Mouse (Mus musculus) heart, embryonic 13.5 days (tissue): ENCODE measurements around the gene Tpx2. TPM values are rescaled to one million over a fixed set of nuclear protein-coding genes. Genes with fewer than 3 reads are reported as not detected.
A peak's percentile ranks its signal among the peaks of the same experiment; 100 is the strongest.

Experiments
- ATAC-seq: fragments of 200-750 bp; cut with Nextera tagmentation; 2 replicates; pipeline ENCODE4 v1.8.0; 2017; ENCODE audit warnings: moderate TSS enrichment; ENCODE audit not compliant: insufficient number of reproducible peaks, low FRiP score, low TSS enrichment; ENCODE audit errors: extremely low read depth
- H3K27ac ChIP-seq: fragments of 300-500 bp; sonication (generic); replicated peaks from 2 replicates; pipeline ENCODE4 v1.5.1; 2015; ENCODE audit warnings: moderate library complexity, mild to moderate bottlenecking, inconsistent platforms
- H3K27me3 ChIP-seq: fragments of 300-500 bp; sonication (generic); replicated peaks from 2 replicates; pipeline ENCODE4 v1.6.1; 2015; ENCODE audit warnings: mild to moderate bottlenecking, inconsistent platforms
- H3K36me3 ChIP-seq: fragments of 300-500 bp; sonication (generic); 2 replicates; pipeline ENCODE4 v1.6.1; 2015; ENCODE audit warnings: mild to moderate bottlenecking, inconsistent platforms
- H3K4me1 ChIP-seq: fragments of 300-500 bp; sonication (generic); 2 replicates; pipeline ENCODE4 v1.6.1; 2015; ENCODE audit warnings: inconsistent platforms
- H3K4me2 ChIP-seq: fragments of 300-500 bp; sonication (generic); 2 replicates; pipeline ENCODE4 v1.6.1; 2015; ENCODE audit warnings: inconsistent platforms, mild to moderate bottlenecking, moderate library complexity
- H3K4me3 ChIP-seq: fragments of 300-500 bp; sonication (generic); 2 replicates; pipeline ENCODE4 v1.5.1; 2015; ENCODE audit warnings: moderate library complexity, mild to moderate bottlenecking, inconsistent platforms
- H3K9ac ChIP-seq: fragments of 300-500 bp; sonication (generic); 2 replicates; pipeline ENCODE4 v1.6.1; 2015; ENCODE audit warnings: inconsistent platforms, mild to moderate bottlenecking, moderate library complexity
- H3K9me3 ChIP-seq: fragments of 300-500 bp; sonication (generic); 2 replicates; pipeline ENCODE4 v1.6.1; 2016; ENCODE audit warnings: inconsistent platforms
- WGBS: fragments of 180-500 bp; shearing (Covaris S2); methylation state at CpG from one replicate; pipeline ENCODE4 v1.1.7; 2015; ENCODE audit warnings: mixed read lengths; 5-methylcytosine and 5-hydroxymethylcytosine counted together
- polyA plus RNA-seq: library from polyadenylated mRNA; unstranded; fragments of >200 nt; fragmentation: Nextera tagmentation; extraction: Ambion mirVana; gene quantifications from 2 replicates; pipeline ENCODE4 v1.2.1, GENCODE M21; 2015

Tpx2 gene
- polyA plus RNA-seq, 1 experiment from 2014 or later, result 55.5 TPM

DNA sequence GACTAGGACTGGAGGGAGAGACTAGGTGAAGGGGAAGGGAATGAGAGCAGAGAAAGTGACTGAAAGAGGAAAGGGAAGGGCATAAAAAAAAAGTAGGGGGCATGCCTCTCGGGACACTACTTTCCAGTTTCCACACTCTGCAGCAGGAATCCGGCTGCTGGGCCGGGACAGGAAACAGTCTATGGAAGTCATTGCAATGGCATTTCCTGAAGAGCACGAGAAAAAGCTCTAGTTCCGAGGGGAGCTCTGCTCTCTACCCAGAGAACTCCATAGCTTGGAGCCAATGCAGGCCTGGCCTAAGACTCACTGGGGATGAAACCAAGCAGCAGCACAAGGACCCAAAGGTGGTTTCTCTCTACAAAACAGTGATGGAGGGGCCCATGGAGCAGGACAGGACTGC is 26.7 kb upstream of the Tpx2 start:
- Histone ChIP-seq H3K36me3 (peaks cover 19% of the 10 kb centered on the region), H3K4me1 (peaks cover 94% of the 10 kb centered on the region), H3K4me2 (peak overlapping the region; percentile 51), H3K9ac (peak overlapping the region; percentile 40), H3K9me3 (no peaks in the 10 kb centered on the region), H3K4me3 (peak overlapping the region; percentile 0), H3K27ac (peak overlapping the region; percentile 86), H3K27me3 (no peaks in the 10 kb centered on the region)
- ATAC-seq, result no peak
- 34% methylated on average over 5 of the region's 5 CpGs for WGBS

DNA sequence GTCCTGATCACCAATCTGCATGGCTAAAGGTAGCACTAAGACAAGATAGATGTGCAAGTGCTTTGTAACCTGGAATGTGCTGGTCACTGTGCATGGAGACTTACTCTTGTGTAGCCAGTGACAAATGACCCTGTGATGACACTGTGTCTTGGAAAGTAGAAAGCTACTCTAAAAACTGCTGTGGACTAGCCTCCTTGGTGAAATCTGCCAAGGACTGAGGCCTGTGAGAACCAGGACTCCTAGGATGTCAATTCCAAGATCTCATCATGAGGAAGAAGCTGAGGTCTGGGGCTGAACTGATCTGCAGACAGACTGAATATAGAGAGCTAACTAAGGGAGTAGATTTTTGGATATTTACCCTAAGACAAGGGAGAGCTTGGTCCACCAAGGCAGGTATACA is 26.2 kb upstream of the Tpx2 start:
- peak overlapping the region; percentile 51 for H3K4me2 ChIP-seq
- no peak for ATAC-seq
- H3K9me3 ChIP-seq, result no peaks in the 10 kb centered on the region
- H3K9ac ChIP-seq, result peak overlapping the region; percentile 40; the same call in 1 of the 2 replicates
- no peaks in the 10 kb centered on the region for H3K27me3 ChIP-seq
- H3K4me1 ChIP-seq, result peaks cover 94% of the 10 kb centered on the region
- H3K4me3 ChIP-seq, result no peak overlapping the region
- H3K36me3 ChIP-seq, result peaks cover 22% of the 10 kb centered on the region
- H3K27ac ChIP-seq, result peak overlapping the region; percentile 86

DNA sequence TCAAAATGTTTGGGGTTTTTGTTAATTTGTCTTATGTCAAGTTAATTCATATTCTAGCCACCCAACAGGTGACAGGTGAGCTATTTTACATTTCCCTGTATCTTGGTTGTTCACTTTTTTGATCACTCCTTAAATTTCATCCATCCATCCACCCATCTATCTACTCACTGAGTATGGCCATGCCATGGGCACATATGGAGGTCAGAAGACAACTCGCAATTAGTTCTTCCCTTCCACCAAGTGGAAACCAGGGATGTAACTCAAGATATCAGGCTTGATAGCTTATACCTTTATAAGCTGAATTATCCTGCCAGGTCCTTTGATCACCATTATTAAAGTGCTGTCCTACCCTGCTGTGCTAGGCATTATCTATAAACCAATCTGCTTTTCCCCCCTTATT is 24.0 kb upstream of the Tpx2 start:
- peaks cover 29% of the 10 kb centered on the region for H3K36me3 ChIP-seq
- no peak overlapping the region for H3K27ac ChIP-seq
- no peak overlapping the region for H3K9ac ChIP-seq
- H3K4me3 ChIP-seq, result no peak overlapping the region
- no peaks in the 10 kb centered on the region for H3K27me3 ChIP-seq
- peaks cover 94% of the 10 kb centered on the region for H3K4me1 ChIP-seq
- no peaks in the 10 kb centered on the region for H3K9me3 ChIP-seq
- peak overlapping the region; percentile 81 for H3K4me2 ChIP-seq
- WGBS, result 95% methylated on average over 1 of the region's 1 CpGs
- ATAC-seq, result no peak

DNA sequence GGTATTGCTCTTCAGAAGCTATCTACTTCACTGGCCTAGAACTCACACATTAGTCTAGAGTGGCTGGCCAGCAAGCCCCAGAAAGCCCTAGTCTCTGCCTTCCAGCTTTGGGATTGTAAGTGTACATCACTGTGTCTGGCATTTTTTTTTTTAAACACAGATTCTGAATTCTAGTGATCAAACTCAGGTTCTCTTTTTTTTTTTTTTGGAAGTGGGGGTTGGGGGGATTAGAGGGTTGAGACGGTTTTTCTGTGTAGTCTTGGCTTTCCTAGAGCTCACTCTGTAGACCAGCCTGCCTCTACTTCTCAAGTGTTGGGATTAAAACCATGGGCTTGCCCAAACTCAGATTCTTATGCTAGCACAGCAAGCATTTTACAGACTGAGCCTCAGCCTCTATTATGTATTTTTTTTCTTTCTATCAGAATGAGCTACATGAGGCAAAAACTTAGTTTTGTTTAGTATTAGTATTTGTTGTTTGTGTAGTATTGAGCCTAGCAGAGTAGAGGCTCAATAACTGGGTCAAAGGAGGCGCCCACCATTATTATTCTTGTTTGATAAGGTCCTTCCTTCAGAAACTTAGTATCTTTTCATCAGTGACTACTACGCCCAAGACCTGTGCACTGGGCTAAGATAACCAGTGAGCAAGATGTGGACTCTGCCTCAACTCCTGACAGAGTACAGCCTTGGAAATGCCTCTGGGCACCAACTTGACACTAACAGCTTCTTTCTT is 23.2 kb upstream of the Tpx2 start:
- ATAC-seq, result no peak
- H3K4me3 ChIP-seq, result peak overlapping the region; percentile 75; the same call in 1 of the 2 replicates
- no peak overlapping the region for H3K27ac ChIP-seq
- H3K36me3 ChIP-seq, result peaks cover 21% of the 10 kb centered on the region
- 58% methylated on average over 3 of the region's 3 CpGs for WGBS
- no peaks in the 10 kb centered on the region for H3K9me3 ChIP-seq
- no peak overlapping the region for H3K9ac ChIP-seq
- H3K4me2 ChIP-seq, result peak overlapping the region; percentile 81
- no peaks in the 10 kb centered on the region for H3K27me3 ChIP-seq
- peaks cover 94% of the 10 kb centered on the region for H3K4me1 ChIP-seq

DNA sequence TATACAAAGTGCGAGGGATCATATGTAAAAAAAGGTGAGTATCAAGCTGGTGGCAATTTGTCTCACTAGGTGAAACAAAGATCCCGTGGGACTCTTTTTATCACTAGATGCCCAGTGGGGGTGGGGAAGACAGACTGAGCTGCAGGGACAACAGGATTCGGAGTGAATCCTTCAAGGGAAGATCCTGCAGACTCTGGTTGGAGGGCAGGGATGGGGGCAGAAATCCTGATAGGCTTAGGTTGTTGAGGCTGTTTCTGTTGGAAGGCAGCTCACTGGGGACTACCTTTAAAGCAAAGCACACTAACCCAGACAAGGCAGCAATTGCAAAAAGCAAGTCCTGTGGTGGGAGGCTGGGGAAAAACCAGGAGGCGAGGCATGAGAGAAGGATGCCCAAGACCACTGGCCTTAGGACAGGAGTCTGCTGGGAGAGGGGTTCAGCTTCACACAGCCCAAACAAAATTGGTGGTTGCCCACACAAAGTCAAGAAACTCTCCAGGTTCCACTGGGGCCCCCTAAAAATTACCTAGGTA is 22.5 kb upstream of the Tpx2 start:
- WGBS, result 58% methylated on average over 4 of the region's 4 CpGs

DNA sequence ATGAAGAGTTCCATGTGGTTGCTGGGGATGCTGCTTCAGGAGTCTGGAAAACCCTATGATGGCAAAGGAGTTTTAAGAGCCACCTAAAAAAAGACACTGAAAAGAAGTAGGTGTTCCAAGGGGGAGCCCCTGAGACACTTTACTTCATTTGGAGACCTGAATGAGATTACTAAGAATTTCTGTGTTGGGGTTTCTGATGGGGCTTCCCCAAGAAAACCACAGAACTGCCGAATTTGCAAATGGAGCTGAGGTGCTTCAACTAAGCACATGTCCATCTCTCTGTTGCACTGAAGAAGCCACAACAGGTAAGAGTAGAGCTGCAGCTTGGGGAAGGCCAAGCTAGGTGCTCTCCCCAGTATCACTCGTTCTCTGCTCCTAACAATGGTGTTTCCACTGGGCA is 22.1 kb upstream of the Tpx2 start:
- H3K9ac ChIP-seq, result peak overlapping the region; percentile 63; the same call in 1 of the 2 replicates
- ATAC-seq, result no peak
- WGBS, result 82% methylated on average over 2 of the region's 2 CpGs
- no peaks in the 10 kb centered on the region for H3K27me3 ChIP-seq
- H3K4me1 ChIP-seq, result peaks cover 87% of the 10 kb centered on the region
- no peak overlapping the region for H3K27ac ChIP-seq
- H3K4me2 ChIP-seq, result peak overlapping the region; percentile 81
- peaks cover 19% of the 10 kb centered on the region for H3K36me3 ChIP-seq
- no peaks in the 10 kb centered on the region for H3K9me3 ChIP-seq
- peak overlapping the region; percentile 75 for H3K4me3 ChIP-seq

More for the DNA sequence above, 22.5 kb upstream of the Tpx2 start:
- Histone ChIP-seq H3K4me3 (peak overlapping the region; percentile 75), H3K4me1 (peaks cover 92% of the 10 kb centered on the region), H3K36me3 (peaks cover 19% of the 10 kb centered on the region), H3K9me3 (no peaks in the 10 kb centered on the region), H3K9ac (peak overlapping the region; percentile 63; the same call in 1 of the 2 replicates), H3K27me3 (no peaks in the 10 kb centered on the region), H3K4me2 (peak overlapping the region; percentile 81), H3K27ac (no peak overlapping the region)
- no peak for ATAC-seq

DNA sequence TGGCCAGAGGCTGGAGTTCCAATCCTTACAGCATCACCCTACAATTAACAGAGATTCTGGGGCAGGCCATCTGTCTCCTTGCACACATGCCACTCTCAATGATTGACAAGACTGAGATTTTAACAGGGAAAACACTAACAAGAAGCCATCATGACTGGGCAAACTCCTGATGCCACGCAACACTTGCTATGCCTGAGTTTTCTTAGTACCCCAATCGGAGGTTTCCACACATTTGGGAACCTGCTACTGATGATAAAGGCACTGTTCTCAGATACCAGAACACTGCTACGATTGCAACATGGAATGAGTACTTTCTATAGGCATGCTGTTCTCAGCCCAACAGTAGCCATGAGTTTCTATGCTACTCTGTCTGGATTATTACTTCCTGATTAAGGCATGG is 21.3 kb upstream of the Tpx2 start:
- Histone ChIP-seq H3K9me3 (no peaks in the 10 kb centered on the region), H3K27ac (no peak overlapping the region), H3K4me2 (peak overlapping the region; percentile 81), H3K4me3 (peak overlapping the region; percentile 75), H3K4me1 (peaks cover 79% of the 10 kb centered on the region), H3K9ac (peak overlapping the region; percentile 92; the same call in 1 of the 2 replicates), H3K36me3 (peaks cover 19% of the 10 kb centered on the region), H3K27me3 (no peaks in the 10 kb centered on the region)
- 63% methylated on average over 3 of the region's 3 CpGs for WGBS
- ATAC-seq, result no peak

DNA sequence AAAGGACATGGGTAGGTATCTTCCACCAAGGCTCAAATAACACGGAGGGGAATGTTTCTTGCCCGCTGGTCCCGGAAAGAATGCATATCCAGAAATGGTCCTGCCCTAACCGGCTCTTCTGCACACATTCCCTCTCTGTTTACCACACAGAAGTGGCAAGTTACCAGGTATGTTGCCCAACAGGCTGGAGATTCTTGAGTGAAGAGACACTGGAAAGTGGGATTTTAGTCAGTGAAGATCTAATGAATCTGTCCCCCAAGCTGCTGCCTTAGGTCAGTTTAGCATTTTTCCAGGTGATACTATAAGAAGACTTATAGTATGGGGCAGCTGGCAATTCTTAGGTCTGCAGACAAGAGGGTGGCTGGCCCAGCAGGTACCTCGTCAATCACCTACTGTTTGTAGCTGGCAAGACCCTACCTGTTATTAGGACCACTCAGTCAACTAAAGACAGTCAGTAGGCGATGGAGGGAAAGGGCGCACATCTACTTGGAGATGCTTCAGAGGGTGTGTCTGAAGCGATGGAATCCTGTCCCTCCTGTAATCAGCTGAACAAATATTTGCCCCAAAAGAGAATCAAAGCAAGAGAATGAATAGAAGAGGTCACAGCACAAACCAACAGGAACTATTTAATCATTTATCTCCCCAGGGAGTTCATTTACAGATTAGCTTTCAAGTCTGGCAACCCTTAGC is 20.3 kb upstream of the Tpx2 start:
- H3K4me2 ChIP-seq, result peak overlapping the region; percentile 81
- H3K4me3 ChIP-seq, result peak overlapping the region; percentile 75
- H3K4me1 ChIP-seq, result peaks cover 69% of the 10 kb centered on the region
- H3K27ac ChIP-seq, result peak overlapping the region; percentile 95
- no peaks in the 10 kb centered on the region for H3K27me3 ChIP-seq
- 67% methylated on average over 8 of the region's 8 CpGs for WGBS
- no peak for ATAC-seq
- peaks cover 19% of the 10 kb centered on the region for H3K36me3 ChIP-seq
- H3K9ac ChIP-seq, result peak overlapping the region; percentile 92
- no peaks in the 10 kb centered on the region for H3K9me3 ChIP-seq

DNA sequence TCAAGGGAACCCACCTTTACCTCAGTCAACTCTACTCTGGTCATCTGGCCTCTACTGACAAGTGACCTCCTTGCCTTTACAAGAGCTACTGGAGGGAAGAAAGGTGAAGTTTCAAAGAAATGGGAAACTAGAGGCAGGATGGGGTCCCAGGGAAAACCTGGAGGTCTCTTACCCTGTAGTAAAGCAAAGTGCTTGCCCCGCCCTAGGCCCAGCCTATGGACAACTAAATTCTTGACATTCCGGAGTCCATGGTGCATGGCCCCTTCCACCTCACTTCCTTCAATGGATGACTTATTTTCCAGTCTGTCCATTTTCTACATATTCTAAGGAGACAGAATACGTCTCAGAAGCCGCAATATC is 19.8 kb upstream of the Tpx2 start:
- no peak for ATAC-seq
- Histone ChIP-seq H3K4me3 (peak overlapping the region; percentile 75), H3K9ac (peak overlapping the region; percentile 92), H3K27me3 (no peaks in the 10 kb centered on the region), H3K9me3 (no peaks in the 10 kb centered on the region), H3K27ac (peak overlapping the region; percentile 95), H3K4me1 (peaks cover 66% of the 10 kb centered on the region), H3K36me3 (peaks cover 19% of the 10 kb centered on the region), H3K4me2 (peak overlapping the region; percentile 81)
- WGBS, result 47% methylated on average over 4 of the region's 4 CpGs

DNA sequence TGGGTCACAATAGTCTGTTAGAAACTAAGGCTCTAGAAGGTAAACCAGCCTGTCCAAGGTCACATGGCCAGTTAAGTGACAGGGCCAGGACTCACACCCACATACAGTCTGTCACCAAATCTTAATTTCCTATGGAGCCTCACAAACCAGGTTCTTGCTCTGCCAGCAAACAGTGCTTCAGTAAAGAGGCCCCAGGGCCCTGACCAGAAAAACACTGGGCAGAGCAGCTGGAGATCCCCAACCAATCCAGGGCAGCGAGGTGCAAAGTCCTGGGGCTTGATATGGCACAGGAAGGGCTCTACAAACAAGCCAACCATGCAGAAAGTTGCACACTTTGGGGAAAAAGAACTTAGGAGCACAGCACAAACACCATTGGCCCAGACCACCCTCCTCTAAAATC is 19.2 kb upstream of the Tpx2 start:
- Histone ChIP-seq H3K27ac (peak overlapping the region; percentile 95), H3K9ac (peak overlapping the region; percentile 92), H3K4me1 (peaks cover 64% of the 10 kb centered on the region), H3K9me3 (no peaks in the 10 kb centered on the region), H3K4me3 (peak overlapping the region; percentile 75), H3K36me3 (peaks cover 19% of the 10 kb centered on the region), H3K4me2 (peak overlapping the region; percentile 81), H3K27me3 (no peaks in the 10 kb centered on the region)
- no peak for ATAC-seq
- WGBS, result 19% methylated on average over 1 of the region's 1 CpGs

DNA sequence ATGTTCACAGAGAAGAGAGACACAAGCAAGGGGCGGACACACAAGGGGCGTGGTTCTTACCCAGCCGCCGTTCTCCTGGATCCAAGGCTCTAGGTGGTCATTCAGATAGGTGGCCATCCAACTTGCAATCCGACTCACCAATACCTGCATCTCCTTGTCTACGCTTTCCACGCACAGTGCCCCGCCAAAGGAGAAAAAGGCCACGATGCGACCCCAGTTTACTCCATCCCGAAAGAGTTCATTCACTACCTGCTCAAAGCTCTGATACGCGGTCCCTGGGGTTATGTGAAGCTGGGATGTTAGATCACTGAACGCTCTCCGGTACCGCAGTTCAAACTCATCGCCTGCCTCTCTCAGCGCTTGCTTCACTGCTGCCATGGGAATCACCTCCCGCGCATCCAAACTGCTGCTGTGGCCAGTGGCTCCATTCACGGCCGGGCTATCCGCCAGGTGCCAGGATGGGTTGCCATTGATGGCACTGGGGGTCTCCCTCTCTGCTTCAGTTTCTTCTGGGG is 18.3 kb upstream of the Tpx2 start:
- H3K4me3 ChIP-seq, result peak overlapping the region; percentile 75
- peak overlapping the region; percentile 92 for H3K9ac ChIP-seq
- no peaks in the 10 kb centered on the region for H3K9me3 ChIP-seq
- peak overlapping the region; percentile 95 for H3K27ac ChIP-seq
- H3K4me1 ChIP-seq, result peaks cover 56% of the 10 kb centered on the region
- 59% methylated on average over 23 of the region's 23 CpGs for WGBS
- H3K4me2 ChIP-seq, result peak overlapping the region; percentile 81
- H3K36me3 ChIP-seq, result peaks cover 16% of the 10 kb centered on the region
- no peak for ATAC-seq
- no peaks in the 10 kb centered on the region for H3K27me3 ChIP-seq
